Mouse (Mus musculus) ES-E14 (cell line): Measurements from ENCODE around the gene Map7d2. TPM values are rescaled to one million over a fixed set of nuclear protein-coding genes. Genes with fewer than 3 reads are reported as not detected.
"Not testable (repeated sequence)": the region's sequence is repeated elsewhere in the genome, so short reads cannot be mapped to it uniquely, and the experiment has no call there.

Experiments
- DNase-seq: peaks from one replicate; pipeline ENCODE4 v3.0.0-alpha.2; 2013; ENCODE audit warnings: low read depth, low spot score
- H3K27ac ChIP-seq: 2 replicates; pipeline ENCODE4 v1.5.1; 2012; ENCODE audit warnings: low read depth, mild to moderate bottlenecking, low read length, moderate library complexity, mixed read lengths; ENCODE audit not compliant: poor library complexity, insufficient read depth, severe bottlenecking
- H3K36me3 ChIP-seq: 2 replicates; pipeline ENCODE4 v1.6.1; 2012; ENCODE audit warnings: mild to moderate bottlenecking, low read length, moderate library complexity, mixed read lengths; ENCODE audit not compliant: control insufficient read depth, poor library complexity, insufficient read depth, severe bottlenecking
- H3K4me1 ChIP-seq, 2 experiments: fragments of 150-350 bp in 1 of 2; sonication (generic) in 1 of 2; 2 replicates each; pipeline ENCODE4 v1.6.1; 2012; ENCODE audit warnings: low read length in 2 of 2, mild to moderate bottlenecking in 1 of 2, mixed read lengths in 1 of 2; ENCODE audit not compliant: control insufficient read depth in 2 of 2, insufficient read depth in 2 of 2, poor library complexity in 1 of 2
- H3K4me3 ChIP-seq, 2 experiments: fragments of 150-350 bp in 1 of 2; sonication (generic) in 1 of 2; 2 replicates each; pipeline ENCODE4 v1.5.1; 2012; ENCODE audit warnings: low read length in 2 of 2, low read depth in 1 of 2, mild to moderate bottlenecking in 1 of 2, mixed read lengths in 1 of 2; ENCODE audit not compliant: insufficient read depth in 1 of 2, poor library complexity in 1 of 2, severe bottlenecking in 1 of 2
- H3K9ac ChIP-seq: 2 replicates; pipeline ENCODE4 v1.6.1; 2012; ENCODE audit warnings: low read depth, mild to moderate bottlenecking, low read length, mixed read lengths; ENCODE audit not compliant: poor library complexity, insufficient read depth, severe bottlenecking
- H3K9me3 ChIP-seq: fragments of 150-350 bp; sonication (generic); 2 replicates; pipeline ENCODE4 v1.6.1; 2012; ENCODE audit warnings: low read depth, mild to moderate bottlenecking, low read length; ENCODE audit not compliant: control insufficient read depth, insufficient read depth
- CHD2 ChIP-seq: IDR thresholded peaks from 2 replicates; pipeline ENCODE4 v1.6.1; 2014; ENCODE audit warnings: mild to moderate bottlenecking, low read depth, low read length, inconsistent platforms
- HCFC1 ChIP-seq: IDR thresholded peaks from 2 replicates; pipeline ENCODE4 v1.6.1; 2012; ENCODE audit warnings: low read length, inconsistent platforms, borderline replicate concordance; ENCODE audit not compliant: insufficient read depth
- MAFK ChIP-seq: IDR thresholded peaks from 2 replicates; pipeline ENCODE4 v1.6.1; 2014; ENCODE audit warnings: mild to moderate bottlenecking, low read depth, low read length, inconsistent platforms; ENCODE audit not compliant: insufficient read depth
- ZC3H11A ChIP-seq: IDR thresholded peaks from 2 replicates; pipeline ENCODE4 v1.6.1; 2012; ENCODE audit warnings: low read depth, mild to moderate bottlenecking, inconsistent platforms, low read length, borderline replicate concordance
- ZNF384 ChIP-seq: IDR thresholded peaks from 2 replicates; pipeline ENCODE4 v1.6.1; 2012; ENCODE audit warnings: low read depth, low read length, inconsistent platforms
- in situ Hi-C, 2 experiments: fragments of 600-800 bp; cut with MboI; formaldehyde crosslinking; loops; one replicate each; pipeline ENCODE4 v1.15.1; 2025; ENCODE audit warnings: low sequenced_read_pairs in 2 of 2, inconsistent platforms in 1 of 2; ENCODE audit not compliant: unreplicated experiment in 2 of 2
- total RNA-seq: library from RNA; depleted of rRNA; stranded (reverse); fragments of 300-350 nt; gene quantifications from 2 replicates; pipeline ENCODE4 v1.2.3, GENCODE M21; 2012

Gene Map7d2
- total RNA-seq, 1 experiment: 4.0 TPM

DNA sequence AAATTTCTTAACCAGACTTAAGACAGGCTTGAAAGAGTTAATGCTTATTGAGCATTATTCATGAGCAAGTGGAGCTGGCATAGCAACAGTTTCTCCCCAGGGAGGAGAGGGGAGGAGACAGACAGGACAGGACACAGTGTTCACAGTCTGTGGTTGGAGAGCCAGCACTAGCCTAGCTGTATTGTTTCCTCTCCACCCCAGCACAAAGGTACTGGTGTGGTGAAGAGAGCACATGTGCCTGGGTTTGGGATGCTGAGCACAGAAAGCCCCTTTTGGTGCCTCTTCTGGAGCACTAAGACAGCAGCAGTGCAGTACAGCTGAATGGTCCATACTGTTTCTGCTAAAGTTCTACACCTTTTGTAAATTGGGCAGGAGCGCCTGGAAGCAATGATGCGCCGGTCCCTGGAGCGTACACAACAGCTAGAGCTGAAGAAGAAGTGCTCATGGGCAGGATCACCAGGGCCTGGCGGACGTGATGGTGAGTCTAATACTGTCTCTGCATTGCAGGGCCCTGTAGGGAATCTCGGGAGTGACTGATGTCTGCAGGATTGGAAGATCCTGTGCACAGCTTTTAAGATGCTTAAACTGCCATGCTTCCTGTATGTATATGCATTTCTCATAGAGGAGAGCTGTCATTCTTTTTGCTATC is 44.8 kb downstream of the Map7d2 start:
- no peak for DNase-seq
- no peaks in the 10 kb centered on the region for H3K4me1 ChIP-seq
- H3K27ac ChIP-seq: no peak overlapping the region
- no peaks in the 10 kb centered on the region for H3K36me3 ChIP-seq
- no peak overlapping the region for H3K4me3 ChIP-seq
- H3K9ac ChIP-seq: no peak overlapping the region; the same call in 1 of the 2 replicates
- TF ChIP-seq CHD2 (no peak), ZC3H11A (no peak), HCFC1 (no peak), MAFK (no peak), ZNF384 (no peak)
- in situ Hi-C loops: no loop called here
- no peaks in the 10 kb centered on the region for H3K9me3 ChIP-seq

DNA sequence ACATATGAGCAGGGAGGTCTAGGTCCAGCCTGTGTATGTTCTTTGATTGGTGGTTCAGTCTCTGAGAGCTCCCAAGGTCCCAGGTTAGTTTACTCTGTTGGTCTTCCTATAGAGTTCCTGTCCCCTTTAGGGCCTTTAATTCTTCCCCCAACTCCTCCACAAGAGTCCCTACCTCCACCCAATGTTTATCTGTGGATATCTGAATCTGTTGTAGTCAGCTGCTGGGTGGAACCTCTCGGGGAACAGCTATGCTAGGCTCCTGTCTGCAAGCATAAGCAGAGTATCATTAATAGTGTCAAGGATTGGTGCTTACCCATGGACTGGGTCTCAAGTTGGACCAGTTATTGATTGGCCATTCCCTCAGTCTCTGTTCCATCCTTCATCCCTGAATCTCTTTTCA is 60.4 kb downstream of the Map7d2 start:
- in situ Hi-C loops: no loop called here

GRCm38 (mm10) chrX:159478243-159478940 is 64.0 kb downstream of the Map7d2 start:
- DNase-seq, H3K36me3 ChIP-seq, H3K9ac ChIP-seq, H3K4me1 ChIP-seq, H3K27ac ChIP-seq, in situ Hi-C loops, H3K9me3 ChIP-seq, H3K4me3 ChIP-seq: not testable (repeated sequence)

More for the DNA sequence above, 60.4 kb downstream of the Map7d2 start:
- no peaks in the 10 kb centered on the region for H3K36me3 ChIP-seq
- TF ChIP-seq HCFC1: no peak
- TF ChIP-seq MAFK: no peak
- H3K27ac ChIP-seq: no peak overlapping the region
- H3K9me3 ChIP-seq: no peaks in the 10 kb centered on the region
- H3K4me3 ChIP-seq: no peak overlapping the region
- DNase-seq: no peak
- H3K4me1 ChIP-seq: no peaks in the 10 kb centered on the region
- no peak overlapping the region for H3K9ac ChIP-seq

GRCm38 (mm10) chrX:159484247-159484646 is 69.9 kb downstream of the Map7d2 start:
- no peaks in the 10 kb centered on the region for H3K36me3 ChIP-seq

More at GRCm38 (mm10) chrX:159484247-159484646, 69.9 kb downstream of the Map7d2 start:
- Histone ChIP-seq H3K4me1 (no peaks in the 10 kb centered on the region), H3K27ac (no peak overlapping the region), H3K9me3 (no peaks in the 10 kb centered on the region), H3K9ac (no peak overlapping the region), H3K4me3 (no peak overlapping the region)
- no peak for DNase-seq
- no peak for TF ChIP-seq ZC3H11A
- no peak for TF ChIP-seq HCFC1
- TF ChIP-seq ZNF384: no peak
- TF ChIP-seq CHD2: no peak
- no peak for TF ChIP-seq MAFK
- in situ Hi-C loops: loop anchor here in 1 of 2 experiments (10.0 kb wide), 1 partner anchor 121 kb away; no protein-coding TSS in a partner anchor
